Mouse (Mus musculus): Measurements from ENCODE around the gene Tecr.
A peak's percentile ranks its signal among the peaks of the same experiment; 100 is the strongest.
"Not testable (repeated sequence)": the region's sequence is repeated elsewhere in the genome, so short reads cannot be mapped to it uniquely, and the experiment has no call there.

Tecr gene

DNA sequence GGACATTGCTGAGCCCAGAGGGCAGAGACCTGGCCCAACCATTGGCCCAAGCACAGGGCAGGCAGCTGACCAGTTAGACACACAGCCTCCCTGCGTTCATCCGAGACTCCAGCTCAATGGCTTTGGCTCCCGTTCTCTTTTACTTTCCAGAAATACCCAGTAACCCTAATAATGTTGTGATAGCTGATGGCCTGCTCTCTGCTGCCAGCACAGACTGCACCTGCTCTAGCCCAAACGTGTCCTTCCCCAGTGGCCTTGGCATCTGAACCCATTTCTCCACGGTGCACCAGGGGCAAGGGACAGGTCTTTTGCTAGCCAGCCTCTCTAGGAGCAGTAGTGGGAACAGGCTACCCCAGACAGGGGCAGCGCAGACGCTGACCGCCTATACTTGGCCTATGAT lies 26.9 kb downstream of the Tecr start:
- no peak for DNase-seq (ENCODE audit: low read depth, low spot score)

DNA sequence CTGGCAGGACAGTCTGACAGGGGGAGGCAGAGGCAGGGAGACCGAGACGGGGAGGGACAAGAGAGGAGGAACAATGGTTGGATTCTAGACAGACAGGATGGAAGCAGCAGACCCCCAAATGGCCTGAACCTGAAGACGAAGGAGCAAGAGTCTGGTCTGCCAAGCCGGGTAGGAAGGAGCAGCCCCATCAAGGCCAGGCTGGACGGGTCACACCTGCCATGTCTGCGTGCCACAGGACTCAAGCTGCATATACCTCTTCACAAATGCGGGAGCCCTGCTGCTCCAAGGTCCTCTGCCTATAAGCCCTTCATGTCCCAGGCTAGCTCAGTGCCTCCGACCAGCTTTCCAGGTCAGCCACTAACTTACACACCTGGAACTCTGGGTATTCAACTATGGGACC lies 28.1 kb downstream of the Tecr start:
- DNase-seq (ENCODE audit: low read depth, low spot score): no peak

DNA sequence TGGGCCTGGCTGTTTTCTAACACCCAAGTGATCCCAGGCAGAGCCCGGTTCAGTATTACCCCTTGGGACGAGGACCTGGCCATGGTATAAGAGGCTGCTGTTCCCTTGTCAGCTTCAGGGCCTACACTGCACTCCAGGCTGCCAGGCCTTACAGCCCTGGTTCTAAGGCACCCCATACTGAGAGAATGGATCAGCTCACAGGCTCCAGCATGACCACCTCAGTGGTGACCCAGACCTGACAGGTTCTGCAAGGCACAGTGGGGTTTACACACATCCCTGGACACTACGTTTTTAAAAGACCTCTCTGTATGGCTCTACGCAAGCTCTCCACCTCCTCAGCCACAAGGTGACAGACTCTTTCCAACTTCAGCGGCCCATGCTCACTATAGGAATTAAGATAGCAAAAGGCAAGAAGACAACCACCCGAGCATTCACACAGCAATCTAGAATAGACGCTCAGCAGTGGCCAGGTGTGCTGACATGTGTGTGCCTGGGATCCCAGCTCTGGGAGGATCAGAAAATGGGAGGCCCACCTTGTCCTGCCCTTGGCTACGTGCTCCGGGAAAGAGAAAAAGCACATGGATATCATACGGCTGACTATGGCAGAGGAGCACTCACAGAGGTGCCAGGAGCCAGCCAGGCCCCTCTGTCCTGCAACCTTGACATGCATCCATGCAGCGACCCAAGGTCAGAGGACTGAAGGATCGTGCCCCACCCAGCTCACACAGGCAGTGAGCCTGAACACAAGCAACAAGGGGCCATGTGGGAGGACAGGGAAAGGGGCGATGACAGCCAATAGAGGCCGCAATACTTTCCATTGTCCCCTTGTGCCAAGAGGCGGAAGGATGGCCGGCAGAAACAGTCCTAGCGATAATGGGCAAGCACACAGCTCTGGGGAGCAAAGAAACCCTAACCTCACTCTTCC lies 29.4 kb downstream of the Tecr start:
- no peak for DNase-seq (ENCODE audit: low read depth, low spot score)

DNA sequence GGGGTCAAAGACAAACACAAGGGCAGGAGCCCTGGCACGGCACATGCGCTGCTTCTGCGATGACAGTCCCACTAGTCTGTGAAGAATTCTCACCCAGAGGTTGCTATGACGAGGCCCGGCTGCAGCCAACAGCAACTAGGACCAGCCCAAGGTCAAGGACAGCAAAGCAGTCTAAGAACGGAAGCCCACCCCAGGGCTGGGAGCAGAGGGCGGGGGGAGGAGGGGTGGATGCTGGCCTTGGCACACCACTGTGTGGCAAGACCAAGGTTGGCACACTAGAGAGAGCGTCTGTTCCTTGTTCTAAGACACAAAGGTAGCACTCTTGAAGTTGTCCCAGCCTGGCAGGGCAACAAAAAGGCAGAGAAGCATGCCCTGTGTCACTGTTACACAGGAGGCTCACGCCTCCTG lies 30.4 kb downstream of the Tecr start:
- DNase-seq (ENCODE audit: low read depth, low spot score): no peak

DNA sequence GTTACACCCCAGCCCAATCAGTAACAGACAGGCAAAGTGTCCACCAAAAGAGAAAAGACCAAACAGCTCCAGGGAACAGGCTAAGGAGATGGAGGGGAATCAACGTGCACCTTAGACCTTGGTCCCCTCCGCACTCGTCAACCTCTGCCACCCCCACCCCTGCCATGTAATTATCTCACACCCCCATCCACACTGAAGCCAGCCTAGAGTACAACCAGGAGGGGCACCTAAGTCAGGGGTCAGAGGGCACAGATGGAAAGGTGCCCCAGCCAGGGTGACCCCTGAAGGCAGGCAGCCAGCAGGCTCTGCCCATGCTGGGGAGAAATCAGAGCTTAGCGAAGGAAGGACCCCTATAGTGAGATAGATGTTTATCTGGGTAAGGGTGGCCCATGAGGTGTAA lies 30.9 kb downstream of the Tecr start:
- DNase-seq (ENCODE audit: low read depth, low spot score): no peak

DNA sequence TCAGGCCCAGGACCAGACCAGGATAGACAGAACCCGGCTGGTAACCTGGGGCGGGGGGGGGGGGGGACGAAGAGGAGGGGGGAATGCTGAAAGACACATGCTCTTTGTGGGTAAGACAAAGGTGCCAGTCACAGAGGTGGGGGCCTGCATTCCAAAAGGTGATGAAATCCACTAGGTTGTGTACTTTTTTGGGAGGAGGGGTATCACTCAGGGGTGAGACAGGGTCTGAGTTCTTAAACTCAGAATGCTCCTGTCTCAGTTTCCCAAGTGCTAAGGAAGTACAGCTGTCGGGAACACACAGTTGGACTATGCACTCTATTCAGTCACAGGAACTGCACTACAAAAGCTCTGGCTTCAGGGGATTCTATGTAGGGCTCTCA lies 31.3 kb downstream of the Tecr start:
- no peak for DNase-seq (ENCODE audit: low read depth, low spot score)

DNA sequence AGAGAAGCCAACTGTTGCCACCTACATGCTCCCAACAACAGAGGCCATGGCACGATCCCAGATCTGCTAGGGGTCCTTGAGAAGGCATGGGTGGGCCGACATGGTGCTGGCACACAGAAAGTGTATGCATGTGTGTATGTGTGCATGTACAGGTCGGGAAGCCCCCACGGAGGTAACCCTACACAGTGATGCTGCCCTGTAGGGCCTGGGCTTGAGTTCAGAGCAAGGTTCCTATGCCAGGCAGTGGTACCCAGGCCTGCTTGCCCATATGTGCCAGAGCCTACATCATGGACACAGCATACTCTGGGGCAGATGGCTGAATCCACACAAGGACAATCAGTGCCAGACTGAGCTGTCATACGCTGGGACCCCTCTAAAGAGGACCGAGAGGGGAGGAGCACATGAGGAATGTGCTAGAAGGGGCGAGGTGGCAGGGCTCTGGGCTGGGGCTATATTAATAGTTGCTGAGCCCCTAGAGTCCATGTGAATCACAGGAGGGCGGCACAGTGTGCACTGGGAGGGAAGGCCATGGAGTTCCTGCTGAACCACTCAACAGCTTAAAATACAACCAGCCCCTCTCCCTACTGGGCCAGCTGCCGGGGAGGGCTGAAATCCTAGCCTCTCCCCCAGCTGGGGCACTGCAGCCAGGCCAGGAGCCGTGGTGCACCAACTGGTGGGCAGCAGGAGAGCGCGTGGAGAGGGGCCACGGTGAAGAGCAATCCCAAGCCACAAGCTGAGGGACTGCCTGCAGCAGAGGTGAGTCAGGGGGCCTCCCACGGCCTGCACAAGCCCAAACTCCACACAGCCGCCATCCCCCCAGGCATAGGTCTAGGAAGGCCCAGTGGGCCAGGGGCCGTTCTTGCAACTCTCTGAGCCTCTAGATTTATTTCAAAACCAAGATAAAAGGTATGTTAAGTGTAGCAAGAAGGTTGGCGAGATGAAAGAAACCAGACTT lies 31.9 kb downstream of the Tecr start:
- no peak for DNase-seq (ENCODE audit: low read depth, low spot score)

DNA sequence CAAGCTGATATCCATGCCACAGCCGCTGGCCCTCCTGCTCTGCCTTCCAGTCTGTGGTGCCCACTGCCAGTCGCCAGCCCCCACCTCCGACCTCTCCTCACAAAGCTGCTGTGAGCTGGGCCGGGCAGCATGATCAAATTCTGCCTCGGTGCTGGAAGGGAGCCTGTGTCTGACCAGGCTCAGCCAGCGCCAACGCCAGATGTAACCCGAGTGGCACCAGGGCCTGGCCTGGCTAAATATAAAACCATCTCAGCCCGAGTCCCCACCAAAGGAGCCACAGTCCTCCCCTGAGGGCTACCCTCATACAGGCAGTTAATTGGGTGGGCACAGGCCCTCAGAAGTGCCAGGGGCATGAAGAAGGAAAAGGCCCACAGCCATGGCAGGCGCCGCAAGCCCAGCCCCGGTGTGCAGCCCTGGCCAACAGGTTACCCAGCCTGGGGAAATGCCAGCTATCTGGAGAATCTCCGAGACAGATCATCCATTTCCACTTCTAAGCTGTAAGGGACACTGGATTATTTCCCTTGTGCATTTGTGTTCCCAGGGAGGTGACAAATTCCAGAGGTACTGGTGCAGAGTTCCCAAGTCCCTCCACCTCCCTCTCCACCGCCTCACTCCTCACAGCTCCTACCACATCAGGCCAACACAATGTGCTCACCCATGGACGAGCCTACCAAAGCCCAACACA lies 33.0 kb downstream of the Tecr start:
- no peak for DNase-seq (ENCODE audit: low read depth, low spot score)

DNA sequence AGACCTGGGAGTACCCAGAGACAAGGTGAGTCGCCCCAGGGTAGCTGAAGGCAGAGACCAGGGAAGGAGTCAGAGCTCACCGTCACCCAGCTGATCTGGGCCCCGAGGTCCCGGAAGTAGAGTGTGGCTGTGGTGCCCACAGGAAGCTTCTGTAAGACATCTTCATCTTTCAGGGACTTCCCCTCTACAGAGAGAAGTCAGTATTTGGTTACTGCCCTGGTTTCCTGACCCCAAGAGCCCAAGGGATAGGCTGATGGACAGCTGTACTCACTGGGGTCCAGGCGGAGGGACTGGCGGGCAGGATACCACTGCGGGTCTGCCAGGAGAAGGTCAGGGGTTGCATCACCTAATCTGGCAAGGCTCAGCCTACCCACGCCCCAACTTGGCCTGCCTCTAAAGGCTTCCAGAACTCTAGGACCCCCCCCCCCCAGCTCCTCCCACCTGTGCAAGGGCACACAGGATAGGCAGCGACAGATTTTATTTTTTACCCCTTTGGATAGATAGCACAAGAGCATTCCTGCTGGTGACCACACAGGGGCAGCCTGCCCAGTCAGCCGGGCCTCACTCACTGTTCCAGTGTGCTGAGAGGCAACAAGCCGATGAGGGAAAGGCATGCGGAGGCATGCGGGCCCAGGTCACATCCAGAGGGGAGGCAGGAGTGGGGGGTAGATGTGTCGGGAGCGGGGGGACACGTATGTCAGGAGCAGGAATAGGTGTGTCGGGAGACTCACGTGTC lies 34.5 kb downstream of the Tecr start:
- no peak for DNase-seq (ENCODE audit: low read depth, low spot score)

DNA sequence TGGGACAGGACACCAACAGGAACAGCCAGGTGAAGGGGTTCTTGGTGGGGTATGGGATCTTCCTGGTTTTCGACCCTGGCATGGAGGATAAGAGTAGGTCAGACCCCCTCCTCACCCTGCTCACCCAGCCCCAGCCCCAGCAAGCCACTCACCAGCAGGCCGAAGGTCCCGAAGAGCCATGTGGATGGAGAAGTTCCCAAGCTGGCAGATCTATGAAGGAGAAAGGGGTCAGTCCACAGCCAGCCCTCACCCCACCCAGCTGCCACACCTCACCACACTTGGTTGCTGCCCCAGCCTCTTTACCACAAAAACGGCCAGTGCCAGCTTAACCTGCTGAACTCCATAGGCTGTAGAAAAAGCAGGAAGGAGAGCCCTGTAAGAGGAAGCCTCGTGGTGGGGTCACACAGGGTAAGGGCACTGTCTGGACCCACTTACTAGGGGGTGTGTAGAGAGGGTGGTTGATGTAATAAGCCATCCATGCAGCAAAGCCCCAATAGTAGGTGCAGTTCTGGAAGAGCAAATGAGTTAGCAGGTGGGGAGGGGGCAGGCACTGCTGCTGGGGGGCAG lies 35.4 kb downstream of the Tecr start:
- DNase-seq (ENCODE audit: low read depth, low spot score): no peak

DNA sequence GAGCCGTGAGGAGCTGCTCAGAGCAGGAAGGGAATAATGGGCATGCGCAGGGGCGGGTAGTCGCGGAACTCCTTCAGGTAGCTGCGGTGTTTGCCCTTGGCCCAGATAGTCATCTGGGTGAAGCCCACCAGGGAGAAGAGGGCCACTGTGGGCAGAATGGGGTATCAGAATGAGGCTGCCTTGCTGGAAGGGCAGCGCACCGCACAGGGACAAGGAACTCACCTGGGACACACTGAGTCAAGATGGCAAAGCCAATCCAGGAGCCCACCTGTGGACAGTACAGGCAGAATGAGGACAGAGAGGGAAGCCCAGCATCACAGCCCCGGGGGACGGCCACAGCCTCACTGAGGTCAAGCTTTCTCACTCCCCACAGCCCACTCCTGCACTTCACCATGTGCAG lies 36.0 kb downstream of the Tecr start:
- DNase-seq (ENCODE audit: low read depth, low spot score): no peak

DNA sequence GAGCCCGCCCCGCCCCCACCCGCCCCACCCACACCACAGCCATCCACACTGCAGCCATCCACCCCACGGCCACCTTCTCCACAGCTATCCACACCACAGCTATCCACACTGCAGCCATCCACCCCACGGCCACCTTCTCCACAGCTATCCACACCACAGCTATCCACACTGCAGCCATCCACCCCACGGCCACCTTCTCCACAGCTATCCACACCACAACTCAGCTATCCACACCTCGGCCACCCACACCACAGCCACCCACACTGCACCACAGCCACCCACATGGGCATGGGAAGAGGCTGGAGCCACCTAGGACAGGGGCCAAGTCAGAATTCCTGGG lies 36.8 kb downstream of the Tecr start:
- DNase-seq (ENCODE audit: low read depth, low spot score): not testable (repeated sequence)

DNA sequence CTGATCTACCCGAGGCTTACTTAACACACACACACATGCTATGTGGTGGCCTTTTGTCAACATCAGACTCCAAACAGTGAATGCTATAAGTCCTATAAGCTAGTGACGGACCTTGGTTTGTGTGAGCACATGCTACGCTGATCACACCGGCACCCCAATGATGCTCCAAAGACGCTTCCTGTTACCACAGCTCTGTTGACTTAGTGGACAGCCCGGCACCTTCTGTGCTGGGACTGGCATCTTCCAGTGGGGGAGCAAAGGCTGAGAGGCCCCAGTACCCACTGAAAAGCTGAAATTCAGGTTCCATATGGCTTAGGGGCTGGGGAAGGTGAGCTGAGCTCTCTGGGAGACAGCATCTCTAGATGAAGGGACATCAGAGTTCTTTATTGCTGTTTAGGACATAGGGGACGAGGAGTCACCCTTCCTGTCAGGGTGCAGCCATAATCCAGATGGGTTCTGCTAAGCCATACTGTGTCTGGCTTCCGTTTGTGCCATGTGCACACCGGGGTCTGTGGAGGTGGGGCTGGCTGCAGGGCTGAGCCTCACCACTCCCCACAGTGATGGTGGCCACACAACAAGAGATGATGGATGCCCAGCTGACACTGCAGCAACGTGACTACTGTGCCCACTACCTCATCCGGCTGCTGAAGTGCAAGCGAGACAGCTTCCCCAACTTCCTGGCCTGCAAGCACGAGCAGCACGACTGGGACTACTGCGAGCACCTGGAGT lies 37.3 kb downstream of the Tecr start:
- DNase-seq (ENCODE audit: low read depth, low spot score): no peak

DNA sequence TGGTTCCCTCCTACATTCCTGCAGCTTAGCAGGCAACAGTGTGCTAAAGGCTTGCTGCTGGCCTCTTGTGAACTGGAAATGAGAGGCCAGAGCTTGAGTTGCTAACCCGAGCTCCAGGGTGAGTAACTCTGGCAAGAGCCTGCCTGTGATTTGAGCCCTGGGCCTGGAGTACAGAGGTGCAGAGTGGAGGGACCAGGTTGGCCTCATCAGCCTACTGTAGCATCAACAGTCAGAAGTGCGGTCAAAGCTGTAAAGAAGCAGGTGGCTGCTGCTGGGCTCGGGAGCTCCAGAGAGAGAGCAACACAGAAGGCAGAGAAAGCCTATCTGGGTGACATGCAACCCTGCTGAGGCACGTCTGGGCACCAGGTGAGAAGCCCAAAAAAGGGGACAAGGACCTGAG lies 38.6 kb downstream of the Tecr start:
- DNase-seq (ENCODE audit: low read depth, low spot score): no peak

DNA sequence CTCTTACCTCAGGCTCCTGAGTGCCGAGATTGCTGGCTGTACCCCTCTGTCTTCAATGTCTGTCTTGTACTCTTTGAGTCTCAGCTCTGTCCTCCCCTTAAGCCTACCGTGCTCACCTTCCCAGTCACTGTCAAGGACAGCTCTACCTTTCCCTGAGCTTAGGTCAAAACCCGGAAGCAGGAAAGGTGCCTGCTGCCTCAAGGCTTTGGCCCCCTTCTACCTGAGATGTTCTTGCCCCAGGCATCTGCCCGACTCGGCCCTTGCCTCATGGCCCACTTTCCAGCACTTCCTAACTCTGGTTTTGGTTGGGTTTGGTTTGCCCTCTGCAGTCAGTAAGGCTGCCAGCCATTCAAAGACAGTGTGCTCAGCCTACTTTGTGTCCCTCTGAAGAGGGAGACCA lies 39.0 kb downstream of the Tecr start:
- no peak for DNase-seq (ENCODE audit: low read depth, low spot score)

DNA sequence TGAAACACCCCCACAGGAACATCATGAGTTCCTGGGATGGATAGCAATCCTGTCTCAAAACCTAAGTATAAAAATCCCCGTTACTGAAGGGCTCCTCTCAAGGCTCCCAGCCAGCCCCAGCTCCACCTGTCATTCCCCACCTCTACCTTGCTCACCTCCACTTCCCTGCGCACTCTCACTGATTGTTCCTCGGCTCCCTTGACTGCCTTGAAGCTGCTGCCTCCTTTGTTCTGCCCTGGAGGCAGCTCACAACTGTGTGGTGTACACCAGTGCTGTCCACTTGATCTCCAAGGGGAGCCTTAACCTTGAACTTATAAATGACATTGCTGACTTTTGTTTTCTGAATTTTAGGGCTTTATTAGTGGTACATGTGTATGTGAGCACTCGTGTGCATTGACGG lies 39.6 kb downstream of the Tecr start:
- DNase-seq (ENCODE audit: low read depth, low spot score): no peak

DNA sequence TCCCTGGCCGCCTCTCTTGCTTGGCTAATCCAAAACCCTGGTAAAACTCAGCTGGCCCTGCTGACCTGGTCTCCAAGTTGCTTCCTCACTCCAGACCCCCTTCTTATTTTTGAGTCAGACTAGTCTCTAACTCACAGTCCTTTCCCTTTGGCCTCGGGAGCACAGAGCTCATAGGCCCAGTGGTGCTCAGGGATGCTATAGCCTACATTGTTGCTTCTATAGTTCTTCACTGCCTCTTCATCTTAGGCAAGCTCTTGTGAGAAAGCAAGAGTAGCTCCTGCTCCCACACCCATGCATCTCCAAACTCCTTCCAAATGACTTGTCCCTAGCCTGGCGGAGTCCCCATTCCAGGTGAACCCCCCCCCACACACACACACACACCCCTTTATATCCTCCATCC lies 40.1 kb downstream of the Tecr start:
- no peak for DNase-seq (ENCODE audit: low read depth, low spot score)

DNA sequence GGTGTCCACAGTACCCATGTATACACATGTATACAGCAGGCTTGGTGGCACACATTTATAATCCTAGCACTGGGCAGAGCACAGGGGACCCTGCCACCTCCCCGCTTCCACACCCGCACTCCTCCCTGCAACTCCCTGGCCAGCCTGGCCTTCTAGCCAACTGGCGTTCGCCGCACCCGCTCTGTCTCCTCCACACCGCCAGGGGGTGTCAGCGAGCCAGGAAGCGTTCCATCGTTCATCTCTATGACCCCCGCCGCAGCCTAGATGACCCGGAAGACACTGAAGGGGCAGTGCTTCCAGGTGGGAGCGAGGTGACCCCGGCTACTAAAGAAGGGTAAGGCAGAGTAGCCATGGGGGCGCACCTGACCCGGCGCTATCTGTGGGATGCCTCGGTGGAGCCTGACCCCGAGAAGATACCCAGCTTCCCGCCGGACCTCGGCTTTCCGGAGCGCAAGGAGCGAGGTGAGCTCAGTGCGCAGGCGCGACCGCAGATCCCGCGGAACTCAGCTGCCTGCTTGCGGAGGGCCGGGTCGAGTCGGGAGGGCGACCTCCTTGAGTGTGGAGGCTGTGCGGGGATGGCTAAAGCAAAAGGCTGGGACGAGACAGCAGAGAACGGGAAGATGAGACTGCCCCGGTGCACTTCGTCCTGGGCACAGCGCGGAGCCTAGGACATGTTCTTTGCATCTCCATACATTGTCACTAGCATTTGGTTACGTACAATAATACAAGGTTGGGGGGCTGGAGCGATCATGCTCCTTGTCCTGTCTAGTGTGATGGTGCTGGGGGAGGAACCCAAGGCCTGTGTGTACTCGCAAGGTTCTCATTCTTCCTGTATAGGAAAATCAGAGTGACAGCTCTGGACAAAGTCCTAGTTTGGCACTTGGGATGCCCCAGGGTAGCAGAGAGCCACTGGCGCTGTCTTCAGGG lies 41.0 kb downstream of the Tecr start, which contains the start of gene Ndufb7:
TSS of gene Ndufb7 (plus strand) at position 203 of the 927 bp plus-strand sequence.
- peak; percentile 85 for DNase-seq (ENCODE audit: low read depth, low spot score)

DNA sequence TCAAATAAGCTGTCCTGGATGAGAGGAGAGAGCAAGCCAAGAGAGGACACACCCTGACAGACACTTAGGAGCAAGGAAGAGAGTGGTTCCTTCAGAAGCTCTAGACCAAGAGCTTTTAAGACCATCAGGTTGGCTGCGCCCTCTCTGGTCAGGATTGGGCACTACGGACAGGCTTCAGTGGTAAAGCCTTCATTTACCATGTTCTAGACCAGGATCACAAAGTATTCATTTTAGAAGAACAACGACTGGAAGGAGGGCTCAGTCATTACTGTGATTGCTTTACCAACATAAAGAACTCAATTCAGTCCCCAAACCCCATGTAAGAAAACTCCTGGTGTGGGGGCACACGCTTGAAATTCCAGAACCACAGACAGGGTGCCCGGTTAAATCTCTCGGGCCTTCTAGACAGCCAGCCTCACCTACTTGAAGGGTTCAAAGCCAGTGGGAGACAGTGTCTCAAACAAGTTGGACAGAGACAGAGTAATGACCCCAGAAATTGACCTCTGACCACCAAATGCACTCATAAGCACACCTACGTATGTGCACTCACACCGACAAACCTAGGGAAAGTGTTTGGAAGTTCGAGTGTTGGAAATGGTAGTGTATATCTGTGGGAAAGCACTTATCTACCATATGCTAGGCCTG lies 41.9 kb downstream of the Tecr start:
- DNase-seq (ENCODE audit: low read depth, low spot score): no peak
